Mouse (Mus musculus) testis, adult 2 months (tissue): ENCODE measurements around the gene Yeats2.

Source experiments
- CTCF ChIP-seq: fragments of 200-500 bp; IDR thresholded peaks from 2 replicates; pipeline ENCODE4 v1.5.1; 2012; ENCODE audit warnings: low read depth, mild to moderate bottlenecking, inconsistent platforms, low read length, moderate library complexity; ENCODE audit not compliant: control insufficient read depth, insufficient read depth, insufficient replicate concordance
- POLR2A ChIP-seq: fragments of 200-500 bp; IDR thresholded peaks from 2 replicates; pipeline ENCODE4 v1.6.1; 2012; ENCODE audit warnings: low read depth, mild to moderate bottlenecking, inconsistent platforms, low read length, moderate library complexity; ENCODE audit not compliant: control insufficient read depth

DNA sequence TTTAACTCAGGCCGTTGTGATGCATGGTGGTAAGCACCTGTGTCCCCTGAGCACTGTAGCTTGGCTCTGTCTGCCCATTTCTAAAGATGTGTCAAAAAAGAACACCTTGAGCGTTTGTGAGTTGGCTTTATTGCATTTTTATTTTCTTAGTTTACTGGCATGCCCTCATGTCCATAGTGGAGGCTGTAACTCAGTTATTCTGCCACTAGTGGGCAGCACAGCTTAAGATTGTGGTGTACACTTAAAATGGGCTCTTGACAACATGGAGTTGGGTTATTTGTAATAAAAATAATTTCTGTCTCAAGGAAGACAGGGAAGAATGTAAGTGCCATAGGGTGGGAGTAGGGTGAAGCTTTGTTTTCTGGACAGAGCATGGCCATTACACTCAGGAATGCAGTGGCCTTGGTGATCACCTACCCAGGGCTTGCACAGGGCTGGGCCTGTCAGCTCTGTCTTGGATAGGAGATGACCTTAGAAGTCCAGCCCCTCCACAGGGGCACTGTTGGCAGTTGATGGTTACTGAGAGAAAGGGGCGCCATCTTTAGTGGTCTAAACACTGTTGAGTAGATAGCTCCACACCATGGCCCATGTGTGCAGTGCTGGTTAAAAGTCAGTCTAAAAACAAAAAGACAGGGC, 72.8 kb downstream of the Yeats2 start:
- TF ChIP-seq POLR2A: no peak
- TF ChIP-seq CTCF: no peak
